Mouse (Mus musculus) heart, postnatal 0 days (tissue): ENCODE results near the gene Hoxc8.

Experiments
- CTCF ChIP-seq: IDR thresholded peaks from 2 replicates; pipeline ENCODE4 v1.5.1; 2016; ENCODE audit warnings: antibody characterized with exemption, control low read depth, low read depth
- EP300 ChIP-seq: IDR thresholded peaks from 2 replicates; pipeline ENCODE4 v1.6.1; 2016; ENCODE audit warnings: antibody characterized with exemption, low read depth

DNA sequence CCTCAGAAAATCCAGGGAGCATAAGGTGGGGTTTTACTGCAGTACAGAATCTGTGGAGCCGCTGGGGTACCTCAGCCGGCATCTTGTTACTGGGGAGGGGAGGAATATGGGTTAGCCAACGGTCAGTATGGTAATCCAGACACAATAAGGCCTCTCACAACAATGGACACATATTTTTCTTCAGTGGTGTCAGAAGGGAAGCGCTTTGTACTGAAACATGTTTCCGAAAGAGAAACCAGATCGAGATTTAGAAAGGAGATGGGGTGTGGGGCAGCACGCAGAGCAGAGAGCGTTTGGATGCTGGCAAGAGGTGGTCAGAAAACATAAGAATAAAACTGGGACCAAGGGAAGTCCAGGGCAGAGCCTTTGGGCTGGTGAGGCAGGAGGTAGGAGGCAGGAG is 39.7 kb downstream of the Hoxc8 start:
- TF ChIP-seq CTCF = no peak
- no peak for TF ChIP-seq EP300
